Mouse (Mus musculus) small intestine, adult 2 months (tissue): Measurements from ENCODE around the gene Fam186b.

Source experiments
- CTCF ChIP-seq: fragments of 200-500 bp; IDR thresholded peaks from 2 replicates; pipeline ENCODE4 v1.5.1; 2012; ENCODE audit warnings: low read depth, mild to moderate bottlenecking, control low read depth, inconsistent platforms, low read length, moderate library complexity, mixed read lengths; ENCODE audit not compliant: insufficient replicate concordance, insufficient read length; ENCODE audit errors: extremely low read depth
- POLR2A ChIP-seq: fragments of 200-500 bp; IDR thresholded peaks from 2 replicates; pipeline ENCODE4 v1.6.1; 2012; ENCODE audit warnings: low read depth, mild to moderate bottlenecking, control low read depth, inconsistent platforms, low read length, moderate library complexity

DNA sequence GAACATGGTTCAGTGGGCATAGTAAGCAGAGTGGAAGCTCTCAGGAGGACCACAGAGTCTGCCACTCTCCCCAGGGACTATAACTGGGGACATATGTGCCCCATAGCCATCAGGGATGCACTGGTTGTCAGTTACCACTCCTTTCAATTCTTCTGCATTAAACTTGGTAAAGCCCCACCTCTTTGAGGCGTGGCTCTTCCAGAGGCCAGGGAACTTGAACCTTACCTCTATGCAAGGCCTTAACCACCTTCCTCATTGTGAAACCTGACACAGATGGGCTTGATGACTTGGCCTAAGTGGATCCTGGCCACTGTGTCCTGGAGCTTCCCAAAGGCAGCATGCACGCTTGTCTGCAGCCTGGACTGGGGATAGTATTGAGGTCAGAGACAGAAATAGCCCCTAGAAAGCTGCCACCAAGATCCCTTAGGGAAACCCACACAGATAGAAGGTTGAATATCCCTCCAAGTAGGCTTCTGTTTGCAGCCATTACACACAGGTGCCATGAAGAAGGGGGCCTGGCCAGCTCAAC is 41.1 kb downstream of the Fam186b start:
- TF ChIP-seq CTCF (no peak), POLR2A (no peak)
